Mouse (Mus musculus): Measurements from ENCODE around the gene Stag3. TPM values are rescaled to one million over a fixed set of nuclear protein-coding genes. Genes with fewer than 3 reads are reported as not detected.

The Stag3 gene
- polyA plus RNA-seq, 1 experiment from 2014 or later, result 5.6 TPM

DNA sequence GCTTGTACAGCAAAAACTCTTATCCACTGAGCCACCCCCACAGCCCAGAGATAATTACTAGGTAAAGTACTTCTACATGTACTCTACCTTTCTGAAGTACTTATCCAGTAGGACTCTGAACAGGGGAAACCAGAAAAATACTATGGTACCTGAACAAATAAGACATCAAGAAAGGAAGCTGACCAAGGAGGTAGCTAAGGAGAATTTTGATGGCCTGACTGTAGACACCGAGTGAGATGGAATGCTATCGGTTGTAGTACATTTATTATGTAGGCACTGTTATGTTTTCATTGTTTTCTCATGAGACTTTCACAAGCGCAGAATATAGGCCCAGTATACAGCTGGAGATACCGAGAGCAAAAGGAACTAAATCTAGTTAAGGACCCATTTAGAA is 22.5 kb upstream of the Stag3 start:
- Histone ChIP-seq H3K4me1 (replicated peaks; ENCODE audit: control insufficient read depth, insufficient read depth, low read length) (peaks cover 14% of the 10 kb centered on the region), H3K27ac (ENCODE audit: low read length) (no peak overlapping the region), H3K9ac (replicated peaks; ENCODE audit: low read depth, low read length) (no peak overlapping the region), H3K4me3 (replicated peaks; ENCODE audit: low read length) (no peak overlapping the region), H3K27me3 (replicated peaks; ENCODE audit: control insufficient read depth, insufficient read depth, low read length) (no peaks in the 10 kb centered on the region), H3K9me3 (ENCODE audit: control insufficient read depth, low read length) (no peaks in the 10 kb centered on the region), H3K4me2 (ENCODE audit: low read length) (no peak overlapping the region), H3K36me3 (ENCODE audit: control insufficient read depth, insufficient read depth) (peaks cover 17% of the 10 kb centered on the region)
- no peak for ATAC-seq
- WGBS, result 93% methylated on average over 4 of the region's 4 CpGs

DNA sequence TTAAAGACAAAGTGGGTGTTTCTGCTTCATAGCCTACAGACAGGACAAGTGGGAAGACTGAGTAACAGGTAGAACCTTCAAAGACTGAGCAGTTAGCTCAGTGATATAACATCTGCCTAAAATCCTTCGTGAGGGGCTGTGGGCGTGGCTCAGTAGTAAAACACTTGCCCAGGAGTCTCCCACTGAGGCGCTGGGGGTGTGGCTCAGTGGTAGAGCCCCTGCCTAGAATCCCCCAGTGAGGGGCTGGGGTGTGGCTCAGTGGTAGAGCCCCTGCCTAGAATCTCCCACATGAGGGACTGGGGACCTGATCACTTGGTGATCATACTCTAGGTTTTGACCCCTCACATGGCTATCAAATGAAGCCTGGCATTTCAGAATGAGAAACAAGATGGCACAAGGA is 22.0 kb upstream of the Stag3 start:
- Histone ChIP-seq H3K9ac (replicated peaks; ENCODE audit: low read depth, low read length) (no peak overlapping the region), H3K36me3 (ENCODE audit: control insufficient read depth, insufficient read depth) (peaks cover 17% of the 10 kb centered on the region), H3K9me3 (ENCODE audit: control insufficient read depth, low read length) (no peaks in the 10 kb centered on the region), H3K27ac (ENCODE audit: low read length) (no peak overlapping the region), H3K4me2 (ENCODE audit: low read length) (no peak overlapping the region), H3K27me3 (replicated peaks; ENCODE audit: control insufficient read depth, insufficient read depth, low read length) (no peaks in the 10 kb centered on the region), H3K4me3 (replicated peaks; ENCODE audit: low read length) (no peak overlapping the region), H3K4me1 (replicated peaks; ENCODE audit: control insufficient read depth, insufficient read depth, low read length) (peaks cover 19% of the 10 kb centered on the region)
- WGBS, result 74% methylated on average over 3 of the region's 3 CpGs
- no peak for ATAC-seq

DNA sequence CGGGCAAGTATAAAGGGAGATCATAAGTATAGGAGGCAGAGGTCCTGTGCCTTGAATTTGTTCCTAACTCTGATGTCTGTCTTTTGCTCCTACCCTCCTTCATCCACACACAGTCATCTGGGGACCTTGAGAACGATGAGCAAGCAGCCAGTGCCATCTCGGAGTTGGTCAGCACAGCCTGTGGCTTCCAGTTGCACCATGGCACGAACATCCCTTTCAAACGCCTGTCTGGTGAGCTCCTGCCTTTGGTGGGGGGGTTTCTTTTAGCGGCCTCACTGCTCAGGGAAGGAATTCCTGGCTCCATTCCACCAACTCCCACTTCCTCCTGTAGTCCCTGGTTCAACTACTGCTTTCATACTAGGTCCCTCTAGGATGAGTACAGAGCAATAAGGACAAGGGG is 21.5 kb upstream of the Stag3 start:
- Histone ChIP-seq H3K27me3 (replicated peaks; ENCODE audit: control insufficient read depth, insufficient read depth, low read length) (no peaks in the 10 kb centered on the region), H3K4me1 (replicated peaks; ENCODE audit: control insufficient read depth, insufficient read depth, low read length) (peaks cover 22% of the 10 kb centered on the region), H3K9ac (replicated peaks; ENCODE audit: low read depth, low read length) (no peak overlapping the region), H3K4me2 (ENCODE audit: low read length) (no peak overlapping the region), H3K36me3 (ENCODE audit: control insufficient read depth, insufficient read depth) (peaks cover 17% of the 10 kb centered on the region), H3K27ac (ENCODE audit: low read length) (no peak overlapping the region), H3K9me3 (ENCODE audit: control insufficient read depth, low read length) (no peaks in the 10 kb centered on the region), H3K4me3 (replicated peaks; ENCODE audit: low read length) (no peak overlapping the region)
- WGBS, result 86% methylated on average over 6 of the region's 6 CpGs
- no peak for ATAC-seq

DNA sequence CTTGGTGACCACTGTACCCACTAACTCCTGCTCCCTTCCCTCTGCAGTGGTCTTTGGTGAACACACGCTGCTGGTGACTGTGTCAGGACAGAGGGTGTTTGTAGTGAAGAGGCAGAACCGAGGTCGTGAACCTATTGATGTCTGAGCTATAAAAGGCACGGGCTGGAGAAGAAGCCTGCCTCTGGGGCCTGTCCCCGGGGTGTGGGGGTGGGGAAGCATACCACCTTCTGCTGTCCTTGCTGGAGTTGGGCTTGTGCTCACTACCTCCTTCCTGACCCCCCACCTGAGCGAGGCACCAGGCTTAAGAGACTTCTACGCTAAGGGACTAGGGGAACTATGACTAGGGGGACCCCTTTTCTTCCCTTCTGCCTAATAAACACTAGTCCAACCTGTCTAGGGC is 21.0 kb upstream of the Stag3 start:
- peaks cover 17% of the 10 kb centered on the region for H3K36me3 ChIP-seq (ENCODE audit: control insufficient read depth, insufficient read depth)

DNA sequence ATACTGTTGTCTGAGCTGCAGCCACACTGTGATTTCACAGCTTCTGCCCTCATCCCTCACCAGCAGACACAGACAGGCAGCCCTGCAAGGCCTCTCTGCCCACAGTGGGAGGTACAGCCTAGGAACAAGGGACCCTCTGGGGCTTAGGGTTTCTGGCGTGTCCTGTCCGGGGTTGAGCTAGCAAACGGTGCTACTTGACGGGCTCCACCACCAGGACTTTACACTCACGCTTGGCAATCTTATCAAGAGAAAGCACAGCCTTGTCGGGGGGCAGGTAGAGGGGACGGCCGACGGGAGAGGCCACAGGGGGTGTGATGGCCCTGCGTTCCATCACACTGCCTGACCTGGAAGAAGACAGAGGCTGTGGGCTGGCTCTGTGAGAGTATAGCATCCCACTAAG is 20.0 kb upstream of the Stag3 start:
- no peak overlapping the region for H3K4me2 ChIP-seq (ENCODE audit: low read length)
- H3K9me3 ChIP-seq (ENCODE audit: control insufficient read depth, low read length), result no peaks in the 10 kb centered on the region
- WGBS, result 87% methylated on average over 10 of the region's 10 CpGs
- H3K4me1 ChIP-seq (replicated peaks; ENCODE audit: control insufficient read depth, insufficient read depth, low read length), result peaks cover 26% of the 10 kb centered on the region
- no peak overlapping the region for H3K27ac ChIP-seq (ENCODE audit: low read length)
- H3K27me3 ChIP-seq (replicated peaks; ENCODE audit: control insufficient read depth, insufficient read depth, low read length), result no peaks in the 10 kb centered on the region
- H3K9ac ChIP-seq (replicated peaks; ENCODE audit: low read depth, low read length), result no peak overlapping the region
- peaks cover 17% of the 10 kb centered on the region for H3K36me3 ChIP-seq (ENCODE audit: control insufficient read depth, insufficient read depth)
- no peak overlapping the region for H3K4me3 ChIP-seq (replicated peaks; ENCODE audit: low read length)
- no peak for ATAC-seq

More for the DNA sequence above, 21.0 kb upstream of the Stag3 start:
- ATAC-seq, result no peak
- no peak overlapping the region for H3K4me2 ChIP-seq (ENCODE audit: low read length)
- 79% methylated on average over 7 of the region's 7 CpGs for WGBS
- no peaks in the 10 kb centered on the region for H3K27me3 ChIP-seq (replicated peaks; ENCODE audit: control insufficient read depth, insufficient read depth, low read length)
- peaks cover 22% of the 10 kb centered on the region for H3K4me1 ChIP-seq (replicated peaks; ENCODE audit: control insufficient read depth, insufficient read depth, low read length)
- no peaks in the 10 kb centered on the region for H3K9me3 ChIP-seq (ENCODE audit: control insufficient read depth, low read length)
- no peak overlapping the region for H3K4me3 ChIP-seq (replicated peaks; ENCODE audit: low read length)
- H3K27ac ChIP-seq (ENCODE audit: low read length), result no peak overlapping the region
- H3K9ac ChIP-seq (replicated peaks; ENCODE audit: low read depth, low read length), result no peak overlapping the region

DNA sequence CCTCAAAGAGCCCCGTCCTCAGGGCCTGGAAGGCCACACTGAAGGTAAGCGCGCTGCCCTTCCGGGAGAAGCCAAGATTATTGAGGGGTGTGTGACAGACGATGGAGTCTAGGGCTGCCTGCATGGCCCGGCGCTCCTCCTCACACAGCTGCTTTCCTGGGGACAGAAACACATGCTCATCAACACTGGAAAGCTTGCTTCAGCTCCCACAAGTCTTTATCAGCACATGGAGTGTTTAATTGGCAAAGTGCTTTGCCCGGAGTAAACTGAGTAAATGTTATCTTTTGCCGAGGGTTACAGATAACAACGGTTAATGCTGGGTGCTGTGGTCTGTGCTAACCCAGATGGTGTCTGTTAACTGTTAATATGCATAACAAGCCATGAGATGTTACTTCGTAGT is 19.2 kb upstream of the Stag3 start:
- H3K4me3 ChIP-seq (replicated peaks; ENCODE audit: low read length), result no peak overlapping the region
- H3K9me3 ChIP-seq (ENCODE audit: control insufficient read depth, low read length), result no peaks in the 10 kb centered on the region
- peaks cover 17% of the 10 kb centered on the region for H3K36me3 ChIP-seq (ENCODE audit: control insufficient read depth, insufficient read depth)
- no peaks in the 10 kb centered on the region for H3K27me3 ChIP-seq (replicated peaks; ENCODE audit: control insufficient read depth, insufficient read depth, low read length)
- WGBS, result 91% methylated on average over 11 of the region's 11 CpGs
- no peak for ATAC-seq
- no peak overlapping the region for H3K27ac ChIP-seq (ENCODE audit: low read length)
- H3K4me1 ChIP-seq (replicated peaks; ENCODE audit: control insufficient read depth, insufficient read depth, low read length), result peaks cover 26% of the 10 kb centered on the region
- H3K4me2 ChIP-seq (ENCODE audit: low read length), result no peak overlapping the region
- no peak overlapping the region for H3K9ac ChIP-seq (replicated peaks; ENCODE audit: low read depth, low read length)

DNA sequence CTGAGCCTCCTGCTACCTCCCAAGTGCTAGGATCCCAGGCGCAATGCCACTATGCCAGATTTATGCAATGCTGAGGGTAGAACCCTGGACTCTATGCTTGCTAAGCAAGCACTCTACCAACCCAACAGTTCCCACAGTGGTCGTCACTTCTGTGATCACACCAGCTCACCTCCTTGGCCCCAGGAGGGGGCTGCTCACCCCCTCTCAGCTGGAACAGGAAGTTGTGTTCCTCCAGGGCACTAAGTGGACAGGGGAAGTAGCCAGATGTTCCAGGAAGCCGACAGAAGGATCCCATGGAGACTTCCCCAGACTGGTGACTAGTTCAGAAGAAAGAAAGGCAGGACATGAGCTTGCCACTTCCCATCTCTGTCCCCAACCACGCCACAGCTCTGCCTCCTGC is 18.0 kb upstream of the Stag3 start:
- Histone ChIP-seq H3K36me3 (ENCODE audit: control insufficient read depth, insufficient read depth) (peaks cover 17% of the 10 kb centered on the region), H3K27ac (ENCODE audit: low read length) (no peak overlapping the region), H3K9me3 (ENCODE audit: control insufficient read depth, low read length) (no peaks in the 10 kb centered on the region), H3K4me2 (ENCODE audit: low read length) (no peak overlapping the region), H3K9ac (replicated peaks; ENCODE audit: low read depth, low read length) (no peak overlapping the region), H3K27me3 (replicated peaks; ENCODE audit: control insufficient read depth, insufficient read depth, low read length) (no peaks in the 10 kb centered on the region), H3K4me1 (replicated peaks; ENCODE audit: control insufficient read depth, insufficient read depth, low read length) (peaks cover 20% of the 10 kb centered on the region), H3K4me3 (replicated peaks; ENCODE audit: low read length) (no peak overlapping the region)
- ATAC-seq, result no peak
- WGBS, result 84% methylated on average over 4 of the region's 4 CpGs

DNA sequence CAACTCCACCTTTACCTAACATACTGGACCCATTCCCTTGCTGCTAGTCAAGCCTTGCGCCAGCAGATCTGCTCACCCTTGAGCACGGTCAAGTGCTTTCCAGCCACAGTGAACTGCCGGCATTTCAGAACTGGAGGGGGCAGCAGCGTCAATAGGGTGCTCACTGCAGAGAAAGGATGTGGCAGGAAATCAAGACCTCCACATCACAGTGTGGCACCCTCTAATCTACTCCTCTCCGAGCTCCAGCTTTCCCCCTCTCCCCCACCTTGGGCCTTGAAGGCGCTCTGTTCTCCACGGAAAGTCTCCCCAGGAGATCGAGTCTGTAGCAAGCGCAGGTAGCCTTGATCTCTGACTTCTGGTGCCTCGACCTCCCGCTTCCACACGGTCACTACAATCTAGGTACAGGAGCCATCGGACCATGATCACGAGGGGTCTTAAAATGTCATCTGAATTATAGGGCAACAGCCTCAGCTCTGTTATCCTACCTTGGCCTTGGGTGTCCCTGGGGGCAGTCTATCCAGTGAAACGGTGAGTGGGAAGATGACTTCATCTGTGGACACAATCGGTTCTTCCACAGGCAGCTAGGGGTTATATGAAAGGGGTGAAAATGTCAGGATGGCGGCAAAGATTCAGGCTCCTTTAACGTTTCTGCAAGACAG is 17.3 kb upstream of the Stag3 start:
- no peaks in the 10 kb centered on the region for H3K9me3 ChIP-seq (ENCODE audit: control insufficient read depth, low read length)
- peak overlapping the region; percentile 89 for H3K9ac ChIP-seq (replicated peaks; ENCODE audit: low read depth, low read length)
- H3K4me3 ChIP-seq (replicated peaks; ENCODE audit: low read length), result peak overlapping the region; percentile 82
- 65% methylated on average over 18 of the region's 18 CpGs for WGBS
- peaks cover 20% of the 10 kb centered on the region for H3K4me1 ChIP-seq (replicated peaks; ENCODE audit: control insufficient read depth, insufficient read depth, low read length)
- H3K4me2 ChIP-seq (ENCODE audit: low read length), result peak overlapping the region; percentile 57
- H3K27ac ChIP-seq (ENCODE audit: low read length), result no peak overlapping the region
- no peak for ATAC-seq
- no peaks in the 10 kb centered on the region for H3K27me3 ChIP-seq (replicated peaks; ENCODE audit: control insufficient read depth, insufficient read depth, low read length)
- H3K36me3 ChIP-seq (ENCODE audit: control insufficient read depth, insufficient read depth), result peaks cover 17% of the 10 kb centered on the region

DNA sequence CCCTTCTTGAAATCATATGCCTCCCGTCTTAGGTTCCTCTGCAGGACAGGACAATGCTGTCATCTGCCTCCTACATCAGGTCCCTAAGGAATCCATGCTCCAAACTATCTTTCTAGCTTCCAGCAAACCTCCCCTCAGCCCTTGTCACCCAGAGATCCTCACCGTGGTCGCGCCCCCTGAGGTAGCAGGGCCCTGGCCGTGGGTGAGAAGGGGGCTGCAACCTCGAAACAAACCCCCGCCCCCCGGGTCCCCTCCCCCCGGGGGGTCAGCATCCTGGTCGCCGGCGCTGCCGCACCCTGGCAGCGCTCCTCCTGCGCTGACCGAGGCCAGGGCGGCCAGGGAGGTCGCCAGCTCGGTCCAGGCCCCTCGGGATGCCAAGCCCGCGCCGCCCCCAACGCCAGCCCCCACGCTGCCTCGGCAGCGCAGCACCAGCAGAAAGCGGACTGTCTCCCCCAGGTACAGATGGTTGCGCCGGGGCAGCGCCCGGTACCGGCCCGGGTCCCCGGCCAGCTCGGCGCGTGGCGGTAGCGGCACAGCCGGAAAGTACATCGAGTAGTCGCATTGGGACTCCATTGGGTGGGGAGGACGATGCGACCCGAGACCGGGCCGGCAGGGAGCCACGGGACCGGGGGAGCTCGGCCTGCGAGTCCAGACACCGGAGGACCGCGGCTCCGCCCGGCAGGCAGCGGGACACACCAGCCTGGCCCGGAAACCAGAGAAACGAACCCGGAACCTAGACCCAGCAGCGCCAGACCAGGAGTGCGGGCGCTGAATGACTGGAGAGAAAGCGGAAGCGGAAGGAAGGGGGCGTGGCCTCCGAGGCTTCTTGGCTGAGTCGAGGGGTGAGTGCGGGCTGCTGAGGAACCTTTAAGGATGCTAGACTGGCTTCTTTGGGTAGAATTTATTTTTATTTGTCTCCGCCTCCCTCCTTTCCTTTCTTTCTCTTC is 16.5 kb upstream of the Stag3 start, which contains the start of gene BC037034:
Gene BC037034, minus strand, starts transcription at position 774 of the 947 bp plus-strand sequence.
- Histone ChIP-seq H3K4me3 (replicated peaks; ENCODE audit: low read length) (peak within 1 kb of the TSS; percentile 82), H3K36me3 (ENCODE audit: control insufficient read depth, insufficient read depth) (peaks cover 14% of the 10 kb centered on the region), H3K9ac (replicated peaks; ENCODE audit: low read depth, low read length) (peak within 1 kb of the TSS; percentile 89), H3K9me3 (ENCODE audit: control insufficient read depth, low read length) (no peaks in the 10 kb centered on the region), H3K4me1 (replicated peaks; ENCODE audit: control insufficient read depth, insufficient read depth, low read length) (peaks cover 20% of the 10 kb centered on the region), H3K4me2 (ENCODE audit: low read length) (peak within 1 kb of the TSS; percentile 57), H3K27me3 (replicated peaks; ENCODE audit: control insufficient read depth, insufficient read depth, low read length) (no peaks in the 10 kb centered on the region), H3K27ac (ENCODE audit: low read length) (peak within 1 kb of the TSS; percentile 79)
- peak; percentile 95 for ATAC-seq
- under 1% methylated on average over 71 of the region's 71 CpGs for WGBS
